Mouse (Mus musculus): ENCODE measurements around the gene Cmah. TPM values are rescaled to one million over a fixed set of nuclear protein-coding genes. Genes with fewer than 3 reads are reported as not detected.

The Cmah gene
- polyA plus RNA-seq, 1 experiment from 2014 or later = 1.4 TPM

DNA sequence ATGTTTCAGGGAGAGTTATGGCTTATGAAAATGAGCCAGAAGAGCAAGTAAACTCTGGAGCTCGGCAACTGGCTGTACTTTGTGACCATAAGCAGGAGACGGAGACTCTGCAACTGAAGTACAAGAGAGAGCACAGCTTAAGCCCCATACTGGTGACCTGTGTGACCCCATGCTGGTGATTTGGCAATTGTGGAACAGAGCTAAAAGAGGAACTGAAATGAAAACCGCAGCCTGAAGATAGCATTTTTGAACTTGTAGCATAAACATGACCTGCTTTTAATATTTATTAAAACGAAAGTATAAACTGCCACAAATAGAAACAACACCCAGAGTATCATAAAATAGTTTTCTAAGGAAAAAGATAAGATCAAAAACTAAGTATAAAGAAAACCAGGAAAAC, 117.5 kb downstream of the Cmah start:
- Histone ChIP-seq H3K4me3 (replicated peaks; ENCODE audit: low read depth, low read length) (no peak overlapping the region), H3K27ac (no peak overlapping the region), H3K36me3 (ENCODE audit: insufficient read depth, low read length) (no peaks in the 10 kb centered on the region), H3K9me3 (replicated peaks; ENCODE audit: low read length) (no peaks in the 10 kb centered on the region), H3K4me2 (ENCODE audit: low read length) (no peak overlapping the region), H3K27me3 (ENCODE audit: insufficient read depth, low read length) (no peaks in the 10 kb centered on the region), H3K4me1 (replicated peaks; ENCODE audit: insufficient read depth, low read length) (0 out of 2 replicates have a peak, but pooled peaks cover 4% of the 10 kb centered on the region), H3K9ac (ENCODE audit: low read depth, low read length) (no peak overlapping the region)
- no peak for ATAC-seq (replicated peaks; ENCODE audit: low FRiP score, low read depth)
- DNase-seq (ENCODE audit: low spot score) = peak; percentile 60
- no peak for TF ChIP-seq CTCF (IDR thresholded peaks at IDR 0.05; ENCODE audit: low read depth)
- WGBS = 61% methylated on average over 4 of the region's 4 CpGs

DNA sequence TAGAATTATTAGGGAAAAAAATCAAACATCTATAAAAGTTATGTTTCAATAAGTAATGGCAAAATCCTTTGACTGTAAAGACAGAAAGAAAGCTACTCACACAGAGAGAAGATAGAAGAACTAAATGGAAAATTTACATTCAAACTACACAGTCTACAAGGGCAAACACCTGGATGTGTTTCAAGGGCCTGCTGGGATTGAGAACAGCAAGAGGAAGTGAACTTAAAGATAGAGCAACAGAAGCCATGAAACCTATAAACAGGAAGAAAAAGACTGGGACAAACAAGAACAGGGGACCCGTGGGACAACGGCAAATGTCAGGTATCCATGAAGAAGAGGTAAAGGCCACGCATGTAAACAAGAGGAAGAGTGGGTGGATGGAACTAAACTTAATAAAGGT, 118.0 kb downstream of the Cmah start:
- TF ChIP-seq CTCF (IDR thresholded peaks at IDR 0.05; ENCODE audit: low read depth) = no peak
- H3K27me3 ChIP-seq (ENCODE audit: insufficient read depth, low read length) = no peaks in the 10 kb centered on the region
- H3K4me2 ChIP-seq (ENCODE audit: low read length) = no peak overlapping the region
- no peaks in the 10 kb centered on the region for H3K9me3 ChIP-seq (replicated peaks; ENCODE audit: low read length)
- WGBS = 84% methylated on average over 3 of the region's 3 CpGs
- ATAC-seq (replicated peaks; ENCODE audit: low FRiP score, low read depth) = no peak
- DNase-seq (ENCODE audit: low spot score) = no peak
- H3K4me3 ChIP-seq (replicated peaks; ENCODE audit: low read depth, low read length) = no peak overlapping the region
- no peak overlapping the region for H3K27ac ChIP-seq
- H3K9ac ChIP-seq (ENCODE audit: low read depth, low read length) = no peak overlapping the region
- 0 out of 2 replicates have a peak, but pooled peaks cover 4% of the 10 kb centered on the region for H3K4me1 ChIP-seq (replicated peaks; ENCODE audit: insufficient read depth, low read length)
- H3K36me3 ChIP-seq (ENCODE audit: insufficient read depth, low read length) = no peaks in the 10 kb centered on the region

DNA sequence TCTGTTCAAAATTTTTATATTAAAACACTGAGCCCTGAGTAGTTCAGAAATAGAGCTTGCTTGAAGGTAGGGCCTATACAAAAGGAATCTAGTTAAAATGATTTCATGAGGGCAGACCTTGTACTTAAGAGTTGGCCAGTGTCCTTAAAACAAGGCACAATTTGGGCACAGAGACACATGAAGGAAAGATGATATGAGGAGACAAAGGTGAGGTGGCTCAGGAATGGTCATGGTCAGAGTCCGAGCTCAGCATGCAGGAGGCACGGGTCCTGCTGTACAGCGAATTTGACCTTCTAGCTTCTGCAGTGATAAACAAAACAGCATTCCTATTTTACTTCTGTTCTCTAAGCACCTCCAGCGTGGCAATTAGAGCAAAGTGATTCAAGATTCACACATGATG, 118.9 kb downstream of the Cmah start:
- H3K36me3 ChIP-seq (ENCODE audit: insufficient read depth, low read length) = no peaks in the 10 kb centered on the region
- no peak overlapping the region for H3K4me2 ChIP-seq (ENCODE audit: low read length)
- 81% methylated on average over 4 of the region's 4 CpGs for WGBS
- no peak overlapping the region for H3K4me3 ChIP-seq (replicated peaks; ENCODE audit: low read depth, low read length)
- 0 out of 2 replicates have a peak, but pooled peaks cover 4% of the 10 kb centered on the region for H3K4me1 ChIP-seq (replicated peaks; ENCODE audit: insufficient read depth, low read length)
- H3K27me3 ChIP-seq (ENCODE audit: insufficient read depth, low read length) = no peaks in the 10 kb centered on the region
- H3K9me3 ChIP-seq (replicated peaks; ENCODE audit: low read length) = no peaks in the 10 kb centered on the region
- ATAC-seq (replicated peaks; ENCODE audit: low FRiP score, low read depth) = no peak
- DNase-seq (ENCODE audit: low spot score) = no peak
- no peak for TF ChIP-seq CTCF (IDR thresholded peaks at IDR 0.05; ENCODE audit: low read depth)
- no peak overlapping the region for H3K9ac ChIP-seq (ENCODE audit: low read depth, low read length)
- no peak overlapping the region for H3K27ac ChIP-seq

DNA sequence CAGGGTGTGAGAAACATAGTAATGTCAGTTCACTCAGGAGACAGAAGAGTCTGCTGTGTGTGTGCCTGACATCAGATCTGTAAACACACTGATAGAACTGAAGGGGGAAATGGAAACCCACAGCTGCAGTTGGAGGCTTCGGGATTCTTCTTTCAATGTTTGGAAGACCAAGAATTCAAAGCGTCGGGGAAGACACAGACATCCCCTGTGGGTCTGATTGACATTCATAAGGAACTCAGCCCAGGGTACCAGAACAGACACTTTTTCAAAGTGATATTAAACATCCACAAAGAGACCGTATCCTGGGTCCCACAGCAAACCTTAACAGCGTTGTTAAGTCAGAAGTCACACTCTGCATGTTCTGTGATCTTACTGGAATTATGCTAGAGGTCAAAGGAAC, 119.8 kb downstream of the Cmah start:
- Histone ChIP-seq H3K4me2 (ENCODE audit: low read length) (no peak overlapping the region), H3K9ac (ENCODE audit: low read depth, low read length) (no peak overlapping the region), H3K9me3 (replicated peaks; ENCODE audit: low read length) (no peaks in the 10 kb centered on the region), H3K27me3 (ENCODE audit: insufficient read depth, low read length) (no peaks in the 10 kb centered on the region), H3K27ac (no peak overlapping the region), H3K36me3 (ENCODE audit: insufficient read depth, low read length) (no peaks in the 10 kb centered on the region), H3K4me1 (replicated peaks; ENCODE audit: insufficient read depth, low read length) (0 out of 2 replicates have a peak, but pooled peaks cover 4% of the 10 kb centered on the region), H3K4me3 (replicated peaks; ENCODE audit: low read depth, low read length) (no peak overlapping the region)
- no peak for TF ChIP-seq CTCF (IDR thresholded peaks at IDR 0.05; ENCODE audit: low read depth)
- WGBS = 63% methylated on average over 5 of the region's 5 CpGs
- DNase-seq (ENCODE audit: low spot score) = no peak
- ATAC-seq (replicated peaks; ENCODE audit: low FRiP score, low read depth) = no peak

DNA sequence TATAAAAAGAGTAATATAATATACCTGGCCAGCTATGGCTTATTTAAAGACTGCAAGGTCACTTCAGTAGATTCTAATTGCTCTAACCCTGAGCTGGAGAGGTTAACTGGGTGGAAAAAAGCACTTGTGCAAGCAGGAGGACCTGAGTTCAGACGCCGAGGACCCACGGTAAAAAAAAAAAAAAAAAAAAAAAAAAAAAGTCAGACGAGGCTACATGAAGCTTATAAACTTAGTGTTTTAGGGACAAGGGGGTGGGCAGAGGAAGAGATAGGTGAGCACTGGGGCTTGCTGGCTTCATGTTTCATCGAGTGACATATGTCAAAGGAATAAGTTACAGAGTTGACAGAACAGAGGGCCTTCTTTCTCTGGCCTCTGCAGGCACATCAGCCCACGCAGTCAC, 121.4 kb downstream of the Cmah start:
- no peak overlapping the region for H3K4me2 ChIP-seq (ENCODE audit: low read length)
- WGBS = 52% methylated on average over 6 of the region's 6 CpGs
- H3K4me1 ChIP-seq (replicated peaks; ENCODE audit: insufficient read depth, low read length) = 0 out of 2 replicates have a peak, but pooled peaks cover 4% of the 10 kb centered on the region
- H3K27ac ChIP-seq = no peak overlapping the region
- H3K27me3 ChIP-seq (ENCODE audit: insufficient read depth, low read length) = no peaks in the 10 kb centered on the region
- DNase-seq (ENCODE audit: low spot score) (no peak), ATAC-seq (replicated peaks; ENCODE audit: low FRiP score, low read depth) (no peak)
- no peak overlapping the region for H3K4me3 ChIP-seq (replicated peaks; ENCODE audit: low read depth, low read length)
- no peak for TF ChIP-seq CTCF (IDR thresholded peaks at IDR 0.05; ENCODE audit: low read depth)
- no peaks in the 10 kb centered on the region for H3K36me3 ChIP-seq (ENCODE audit: insufficient read depth, low read length)
- no peak overlapping the region for H3K9ac ChIP-seq (ENCODE audit: low read depth, low read length)
- H3K9me3 ChIP-seq (replicated peaks; ENCODE audit: low read length) = no peaks in the 10 kb centered on the region

DNA sequence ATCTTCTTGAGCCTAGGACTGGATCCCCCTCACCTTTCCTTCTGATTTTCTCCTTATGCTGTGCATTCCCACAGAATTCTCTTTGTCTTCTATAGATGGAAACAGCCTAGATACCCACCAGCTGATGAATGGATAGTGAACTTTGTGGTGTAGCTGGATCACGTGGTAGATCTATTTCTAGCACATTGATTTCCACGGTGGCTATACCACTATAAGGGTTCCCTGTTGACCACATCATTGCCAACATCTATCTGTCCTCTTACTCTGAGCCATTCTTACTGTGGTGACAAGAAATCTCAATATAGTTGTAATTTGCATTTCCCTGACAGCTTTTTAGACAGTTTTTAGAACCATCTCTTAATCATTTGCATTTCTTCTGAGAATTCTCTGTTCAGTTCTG, 124.3 kb downstream of the Cmah start:
- Histone ChIP-seq H3K27ac (no peak overlapping the region), H3K4me3 (replicated peaks; ENCODE audit: low read depth, low read length) (no peak overlapping the region), H3K4me1 (replicated peaks; ENCODE audit: insufficient read depth, low read length) (no peaks in the 10 kb centered on the region), H3K27me3 (ENCODE audit: insufficient read depth, low read length) (no peaks in the 10 kb centered on the region), H3K4me2 (ENCODE audit: low read length) (no peak overlapping the region), H3K9ac (ENCODE audit: low read depth, low read length) (no peak overlapping the region), H3K36me3 (ENCODE audit: insufficient read depth, low read length) (no peaks in the 10 kb centered on the region), H3K9me3 (replicated peaks; ENCODE audit: low read length) (no peaks in the 10 kb centered on the region)
- DNase-seq (ENCODE audit: low spot score) = no peak
- 79% methylated on average over 2 of the region's 2 CpGs for WGBS
- TF ChIP-seq CTCF (IDR thresholded peaks at IDR 0.05; ENCODE audit: low read depth) = no peak
- ATAC-seq (replicated peaks; ENCODE audit: low FRiP score, low read depth) = no peak

DNA sequence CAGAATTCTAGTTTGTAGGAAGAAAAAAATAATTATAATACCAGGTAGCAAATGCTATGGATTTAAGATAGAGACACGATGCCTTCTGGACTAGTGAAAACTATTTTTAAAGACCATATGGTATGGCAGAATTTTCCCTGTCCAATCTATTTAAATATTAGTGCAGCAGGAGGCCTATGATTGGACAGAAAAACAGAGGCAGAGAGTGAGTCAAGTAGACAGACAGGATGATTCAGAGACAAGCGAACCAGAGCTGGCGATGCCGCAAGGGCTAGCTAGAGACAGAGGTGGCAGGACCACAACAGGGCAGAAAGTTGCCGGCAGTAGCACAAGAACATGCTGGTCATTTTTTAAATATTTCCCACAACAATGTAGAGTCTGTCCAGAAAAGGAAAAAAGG, 126.5 kb downstream of the Cmah start:
- no peaks in the 10 kb centered on the region for H3K36me3 ChIP-seq (ENCODE audit: insufficient read depth, low read length)
- H3K9me3 ChIP-seq (replicated peaks; ENCODE audit: low read length) = no peaks in the 10 kb centered on the region
- ATAC-seq (replicated peaks; ENCODE audit: low FRiP score, low read depth) (no peak), DNase-seq (ENCODE audit: low spot score) (no peak)
- H3K4me3 ChIP-seq (replicated peaks; ENCODE audit: low read depth, low read length) = no peak overlapping the region
- H3K27me3 ChIP-seq (ENCODE audit: insufficient read depth, low read length) = no peaks in the 10 kb centered on the region
- no peak overlapping the region for H3K4me2 ChIP-seq (ENCODE audit: low read length)
- no peak for TF ChIP-seq CTCF (IDR thresholded peaks at IDR 0.05; ENCODE audit: low read depth)
- no peak overlapping the region for H3K27ac ChIP-seq
- 93% methylated on average over 5 of the region's 5 CpGs for WGBS
- no peaks in the 10 kb centered on the region for H3K4me1 ChIP-seq (replicated peaks; ENCODE audit: insufficient read depth, low read length)
- no peak overlapping the region for H3K9ac ChIP-seq (ENCODE audit: low read depth, low read length)

All from kidney, postnatal 0 days (tissue).